Mouse (Mus musculus) lung, postnatal 10 days (tissue): ENCODE results near the gene Prl7c1.
"Not testable (repeated sequence)": the region's sequence is repeated elsewhere in the genome, so short reads cannot be mapped to it uniquely, and the experiment has no call there.

Experiments
- DNase-seq: peaks from one replicate; pipeline ENCODE4 v3.0.0; 2021

The Prl7c1 gene

GRCm38 (mm10) chr13:27780704-27781103 is at the start of gene Prl7c1:
TSS of gene Prl7c1 (minus strand) at chr13:27780804.
- DNase-seq = not testable (repeated sequence)

GRCm38 (mm10) chr13:27802765-27803164 is 22.2 kb upstream of the Prl7c1 start:
- no peak for DNase-seq

GRCm38 (mm10) chr13:27801354-27801753 is 20.8 kb upstream of the Prl7c1 start, which contains the start of gene Prl2a1:
TSS of gene Prl2a1 (plus strand) at chr13:27801654.
- DNase-seq = no peak

GRCm38 (mm10) chr13:27799303-27799702 is 18.7 kb upstream of the Prl7c1 start:
- DNase-seq = no peak

- DNase-seq = no peak
Observed at GRCm38 (mm10) chr13:27734512-27735186, 46.0 kb downstream of the Prl7c1 start.

GRCm38 (mm10) chr13:27730286-27730959 is 50.2 kb downstream of the Prl7c1 start:
- DNase-seq = not testable (repeated sequence)

GRCm38 (mm10) chr13:27725057-27725456 is 55.5 kb downstream of the Prl7c1 start:
- not testable (repeated sequence) for DNase-seq
